Mouse (Mus musculus) induced T-regulatory cell, adult 2 months (primary cell): ENCODE data around the gene Tm9sf4.

Experiments used
- DNase-seq: peaks from one replicate; pipeline ENCODE4 v3.0.0-alpha.2; 2012; ENCODE audit warnings: low read depth

The Tm9sf4 gene

GRCm38 (mm10) chr2:153214771-153215259 is 53.7 kb downstream of the Tm9sf4 start:
- peak; percentile 83 for DNase-seq

- peak; percentile 73 for DNase-seq
Observed at GRCm38 (mm10) chr2:153215421-153215820, 54.3 kb downstream of the Tm9sf4 start.

GRCm38 (mm10) chr2:153217826-153218340 is 56.8 kb downstream of the Tm9sf4 start:
- DNase-seq, result no peak

DNA sequence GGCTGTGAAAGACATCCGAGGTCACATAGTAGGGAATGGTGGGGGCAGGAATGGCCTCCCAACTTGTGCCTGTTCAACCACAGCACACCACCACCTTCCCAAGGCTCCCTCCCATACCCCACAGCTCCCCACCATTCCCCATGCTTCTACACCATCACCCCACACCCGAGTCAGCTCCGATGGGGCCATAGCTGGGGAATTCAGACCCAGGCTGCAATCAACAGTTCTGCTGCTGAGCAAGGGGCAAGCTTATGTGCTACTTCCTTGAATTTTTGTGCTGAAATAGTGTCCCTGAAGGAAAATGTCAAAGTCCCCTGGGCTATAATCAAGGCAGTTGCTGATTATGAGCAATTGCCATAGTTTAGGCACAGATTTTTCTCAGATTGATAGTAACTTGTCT is 57.4 kb downstream of the Tm9sf4 start:
- DNase-seq, result no peak

DNA sequence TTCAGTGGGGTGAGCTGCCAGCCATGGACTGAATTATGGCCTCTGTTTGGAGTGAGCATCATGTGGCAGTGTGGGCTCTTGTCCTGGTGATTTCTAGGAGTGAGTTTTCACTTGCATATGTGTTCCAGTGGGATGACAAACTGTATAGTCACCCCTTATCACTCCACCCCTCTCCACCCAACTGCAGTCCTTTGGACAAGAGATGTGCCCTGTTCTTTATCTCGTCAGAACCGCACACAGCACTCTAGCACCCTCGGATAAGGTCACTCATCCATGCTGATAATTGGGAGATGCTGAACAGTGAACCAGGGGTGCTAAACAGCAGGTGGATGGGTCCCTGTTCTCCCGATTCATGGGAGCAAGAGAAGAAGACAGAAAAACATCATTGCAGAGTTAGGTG is 60.5 kb downstream of the Tm9sf4 start:
- DNase-seq, result no peak

- no peak for DNase-seq
Observed at GRCm38 (mm10) chr2:153222130-153222529, 61.0 kb downstream of the Tm9sf4 start.

- peak; percentile 23 for DNase-seq
Observed at GRCm38 (mm10) chr2:153222566-153222965, 61.5 kb downstream of the Tm9sf4 start.

GRCm38 (mm10) chr2:153224946-153225594 is 64.0 kb downstream of the Tm9sf4 start, which contains the start of gene Tspyl3:
Tspyl3 (minus strand) TSS chr2:153225441.
- DNase-seq, result peak; percentile 80

GRCm38 (mm10) chr2:153225595-153225953 is 64.5 kb downstream of the Tm9sf4 start:
- DNase-seq, result no peak

- peak; percentile 29 for DNase-seq
Observed at GRCm38 (mm10) chr2:153227959-153228358, 66.9 kb downstream of the Tm9sf4 start.

DNA sequence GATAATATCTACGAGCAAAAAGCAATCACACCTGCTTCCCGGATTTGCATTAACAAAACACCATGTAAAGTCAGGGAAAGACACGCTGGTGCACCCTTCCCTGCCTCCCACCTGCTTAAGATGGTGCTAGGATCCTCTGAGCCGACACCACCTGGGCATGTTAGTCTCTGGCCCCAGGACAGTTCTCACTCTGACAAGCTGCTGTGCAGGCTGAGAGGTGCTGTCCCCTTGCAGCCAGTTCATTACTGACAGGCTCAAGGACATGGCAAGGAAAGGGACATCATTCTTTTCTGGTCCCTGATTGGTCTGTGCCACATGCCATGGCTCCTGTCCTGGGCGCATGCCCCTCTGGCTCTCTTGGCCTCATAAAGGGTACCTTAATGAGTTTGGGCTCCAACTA is 67.4 kb downstream of the Tm9sf4 start:
- DNase-seq, result no peak

GRCm38 (mm10) chr2:153237193-153237592 is 76.1 kb downstream of the Tm9sf4 start:
- DNase-seq, result peak; percentile 55

GRCm38 (mm10) chr2:153237891-153238290 is 76.8 kb downstream of the Tm9sf4 start:
- DNase-seq, result peak; percentile 61

GRCm38 (mm10) chr2:153238406-153238805 is 77.3 kb downstream of the Tm9sf4 start:
- DNase-seq, result no peak

DNA sequence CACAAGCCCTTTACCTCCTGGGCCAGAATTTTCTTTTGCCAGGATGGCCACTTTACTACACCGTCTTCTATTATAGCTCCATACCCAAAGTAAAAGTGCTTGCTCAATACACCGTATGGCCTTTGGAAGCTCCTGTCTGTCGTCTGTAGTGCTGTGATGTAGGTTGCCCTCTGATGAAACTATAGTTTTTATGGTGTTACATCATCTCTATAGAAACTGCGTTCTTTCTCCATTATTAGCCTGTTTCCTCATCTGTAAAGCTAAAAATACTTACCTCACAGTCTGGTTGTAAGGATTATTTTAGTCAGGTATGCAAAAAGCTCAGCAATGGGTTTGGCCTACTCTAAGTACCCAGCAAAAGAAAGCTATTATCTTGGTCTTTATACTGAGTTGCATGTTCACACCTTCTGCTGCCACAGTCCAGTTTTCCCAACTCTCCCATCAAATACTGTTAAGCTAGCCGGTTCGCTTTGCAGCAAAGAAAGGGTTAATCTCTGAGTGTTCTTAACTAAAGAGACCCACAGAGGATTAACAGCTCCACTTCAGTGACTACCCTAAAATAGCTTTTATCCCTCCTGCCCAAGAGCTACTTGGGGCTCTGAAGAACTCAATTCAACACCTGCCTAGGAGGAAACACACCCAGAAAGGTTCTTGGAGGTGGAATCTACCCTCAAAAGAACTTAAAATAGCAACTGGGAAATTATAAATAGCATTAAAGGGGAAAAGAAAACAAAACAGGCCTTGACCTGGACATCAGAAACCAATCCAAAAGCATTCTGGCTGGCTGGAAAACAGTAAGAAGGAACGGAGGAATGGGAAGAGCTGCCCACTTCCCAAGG is 78.1 kb downstream of the Tm9sf4 start:
- peak; percentile 45 for DNase-seq

DNA sequence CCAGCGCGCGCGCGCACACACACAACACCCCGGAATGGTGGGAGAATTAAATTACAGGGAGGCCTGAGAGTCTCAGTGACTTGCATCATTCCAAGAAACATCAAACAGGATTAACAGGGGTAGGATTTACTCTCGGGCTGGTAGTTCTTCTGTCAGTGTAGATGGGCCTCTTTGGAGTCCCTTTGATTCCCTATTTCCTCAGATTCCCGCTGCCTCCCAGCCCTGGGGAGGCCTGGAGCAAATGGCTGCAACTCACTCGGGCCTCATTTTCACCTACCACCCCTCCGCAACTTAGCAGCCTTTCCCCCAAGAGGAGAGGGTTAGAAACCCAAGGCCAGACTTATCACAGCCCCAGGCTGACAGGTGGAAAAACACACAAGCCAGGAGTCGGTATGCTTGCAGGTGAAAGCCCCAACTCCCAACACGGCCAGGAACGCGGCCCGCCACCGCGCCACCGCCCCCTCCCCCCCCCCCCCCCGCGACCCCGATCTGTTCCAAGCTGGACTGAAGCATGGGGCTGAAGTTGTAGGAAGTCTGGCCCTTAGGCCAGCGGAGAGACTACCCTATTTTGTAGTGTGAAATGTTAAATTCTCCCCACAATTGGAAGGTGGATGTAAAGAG is 78.9 kb downstream of the Tm9sf4 start:
- DNase-seq, result peak; percentile 44

GRCm38 (mm10) chr2:153240701-153241235 is 79.7 kb downstream of the Tm9sf4 start:
- DNase-seq, result peak; percentile 65

GRCm38 (mm10) chr2:153241250-153242014 is 80.3 kb downstream of the Tm9sf4 start, which contains the start of the genes Plagl2 and Pofut1:
Plagl2 (minus strand) TSS chr2:153241426.
Pofut1 (plus strand) TSS chr2:153241533.
- DNase-seq, result peak; percentile 94

- no peak for DNase-seq
Observed at GRCm38 (mm10) chr2:153242156-153242555, 81.1 kb downstream of the Tm9sf4 start.

- DNase-seq, result no peak
Observed at GRCm38 (mm10) chr2:153249751-153250150, 88.6 kb downstream of the Tm9sf4 start.

DNA sequence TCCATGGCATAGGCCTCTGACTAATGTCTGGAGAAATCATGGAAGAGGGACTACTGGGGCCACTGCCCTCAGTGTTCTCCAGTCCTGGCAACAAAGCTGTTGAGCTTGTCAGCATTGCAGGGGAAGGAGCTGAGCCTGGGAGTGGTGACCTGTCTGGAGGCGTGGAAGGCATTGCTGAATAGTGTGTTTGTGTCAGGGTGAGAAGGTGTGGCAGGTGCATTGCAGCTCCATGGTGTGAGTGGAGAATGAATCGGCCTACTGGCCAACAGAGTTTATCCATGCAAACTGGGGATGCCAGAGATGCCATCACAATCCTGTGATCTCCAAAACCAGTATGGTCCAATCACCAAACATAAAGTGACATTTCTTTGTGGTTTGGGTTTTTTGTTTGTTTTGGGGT is 95.5 kb downstream of the Tm9sf4 start:
- DNase-seq, result no peak
